In genomic region chr11:18882747-18883506, GRCm38 (mm10) we compare ENCODE assay signal across 14 mouse cellular contexts.
DNase-seq lines count a peak whose midpoint lies in the region; ATAC-seq and TF ChIP-seq lines count a peak whose summit lies in the region.
"Had no signal": no experiment of that assay in that cellular context is flagged by ENCODE, and none has a peak within 500 bp of the region (broad histone marks: within the 10 kb centered on the region; RNA-seq: fewer than 3 reads in every experiment).

No protein-coding gene starts in this region.

- WGBS in forebrain, embryonic 12.5 days, result 22% methylated on average over 3 of the region's 3 CpGs
- WGBS in hindbrain, embryonic 16.5 days, result 36% methylated on average over 3 of the region's 3 CpGs
- WGBS in neural tube, embryonic 12.5 days, result 26% methylated on average over 3 of the region's 3 CpGs

- intact Hi-C loops in gastrocnemius, adult 2 months (cut with DNase I), result no loop called here

- TF ChIP-seq CTCF in gastrocnemius, adult 2 months (IDR thresholded peaks at IDR 0.05), result no peak

- peaks cover 62% of the 10 kb centered on the region for H3K4me1 ChIP-seq in forebrain, embryonic 12.5 days
- peaks cover 23% of the 10 kb centered on the region for H3K4me1 ChIP-seq in hindbrain, embryonic 16.5 days (ENCODE audit: control insufficient read depth, insufficient read depth, low read depth, low read length)
- H3K4me1 ChIP-seq in neural tube, embryonic 12.5 days, result peaks cover 76% of the 10 kb centered on the region

- H3K27me3 ChIP-seq in forebrain, embryonic 12.5 days, result 0 out of 2 replicates have a peak, but pooled peaks cover 25% of the 10 kb centered on the region
- H3K27me3 ChIP-seq in hindbrain, embryonic 16.5 days (replicated peaks; ENCODE audit: control insufficient read depth, insufficient read depth, low read length), result no peaks in the 10 kb centered on the region
- no peaks in the 10 kb centered on the region for H3K27me3 ChIP-seq in neural tube, embryonic 12.5 days (replicated peaks)

- no peaks in the 10 kb centered on the region for H3K36me3 ChIP-seq in forebrain, embryonic 12.5 days (replicated peaks)
- H3K36me3 ChIP-seq in hindbrain, embryonic 16.5 days (ENCODE audit: control insufficient read depth, insufficient read depth, low read length), result no peaks in the 10 kb centered on the region
- no peaks in the 10 kb centered on the region for H3K36me3 ChIP-seq in neural tube, embryonic 12.5 days
- H3K36me3 ChIP-seq: limb, embryonic 13.5 days had no signal

- no peaks in the 10 kb centered on the region for H3K9me3 ChIP-seq in forebrain, embryonic 12.5 days
- no peaks in the 10 kb centered on the region for H3K9me3 ChIP-seq in hindbrain, embryonic 16.5 days (ENCODE audit: control insufficient read depth, low read length)
- H3K9me3 ChIP-seq in neural tube, embryonic 12.5 days, result no peaks in the 10 kb centered on the region
- H3K9me3 ChIP-seq: limb, embryonic 13.5 days had no signal

- no peak overlapping the region for H3K4me2 ChIP-seq in forebrain, embryonic 12.5 days
- H3K4me2 ChIP-seq in hindbrain, embryonic 16.5 days (ENCODE audit: low read length), result no peak overlapping the region
- peak overlapping the region; percentile 19; the same call in 1 of the 2 replicates for H3K4me2 ChIP-seq in neural tube, embryonic 12.5 days (replicated peaks)
- H3K4me2 ChIP-seq: limb, embryonic 13.5 days had no signal

- no peak overlapping the region for H3K9ac ChIP-seq in forebrain, embryonic 12.5 days
- H3K9ac ChIP-seq in hindbrain, embryonic 16.5 days (ENCODE audit: low read depth, low read length), result no peak overlapping the region
- no peak overlapping the region for H3K9ac ChIP-seq in neural tube, embryonic 12.5 days
- H3K9ac ChIP-seq: limb, embryonic 13.5 days; liver, postnatal 0 days had no signal

- no peak overlapping the region for H3K4me3 ChIP-seq in forebrain, embryonic 12.5 days (replicated peaks)
- no peak overlapping the region for H3K4me3 ChIP-seq in hindbrain, embryonic 16.5 days (ENCODE audit: low read length)
- no peak overlapping the region for H3K4me3 ChIP-seq in neural tube, embryonic 12.5 days
- H3K4me3 ChIP-seq in gastrocnemius, adult 2 months, result no peak overlapping the region
- H3K4me3 ChIP-seq: limb, embryonic 13.5 days had no signal

- 0 out of 2 replicates have a peak overlapping the region, but pooled peaks have one; percentile 64 for H3K27ac ChIP-seq in forebrain, embryonic 12.5 days
- H3K27ac ChIP-seq in hindbrain, embryonic 16.5 days (ENCODE audit: low read depth, low read length), result peak overlapping the region; percentile 72; the same call in 1 of the 2 replicates
- peak overlapping the region; percentile 81 for H3K27ac ChIP-seq in neural tube, embryonic 12.5 days
- H3K27ac ChIP-seq in gastrocnemius, adult 2 months, result no peak overlapping the region
- H3K27ac ChIP-seq: limb, embryonic 13.5 days had no signal

- ATAC-seq in forebrain, embryonic 12.5 days (ENCODE audit: low FRiP score), result peak; percentile 9; the same call in 1 of the 2 replicates
- ATAC-seq in hindbrain, embryonic 16.5 days, result peak; percentile 19
- peak; percentile 60 for ATAC-seq in neural tube, embryonic 12.5 days (ENCODE audit: low FRiP score, low read depth)
- ATAC-seq: liver, postnatal 0 days had no signal

- peak; percentile 48 for DNase-seq in MN1 (ENCODE audit: low spot score)
- DNase-seq in gastrocnemius, adult 2 months, result no peak
- no peak for DNase-seq in thymus, adult 18-20 months
- DNase-seq in kidney, postnatal 36 days, result no peak
- DNase-seq: cerebellum, adult 8-10 months; heart, adult 18-20 months; kidney, adult 11 months; liver, postnatal 0 days; lung, postnatal 4 days; spleen, adult 18-20 months had no signal

Comparison
In these comparisons a context has a peak if more than half of its experiments do, and no peak if none do; other contexts are left out.
1. ATAC-seq: peak in every context shown above with its lines; median percentile 60 in neural tube, embryonic 12.5 days; 19 in hindbrain, embryonic 16.5 days; 9 in forebrain, embryonic 12.5 days.